Mouse (Mus musculus): ENCODE results near the gene Nlrp3. TPM values are rescaled to one million over a fixed set of nuclear protein-coding genes. Genes with fewer than 3 reads are reported as not detected.
A peak's percentile ranks its signal among the peaks of the same experiment; 100 is the strongest.

Gene Nlrp3
- polyA plus RNA-seq, 1 experiment from 2014 or later: 0.22 TPM

DNA sequence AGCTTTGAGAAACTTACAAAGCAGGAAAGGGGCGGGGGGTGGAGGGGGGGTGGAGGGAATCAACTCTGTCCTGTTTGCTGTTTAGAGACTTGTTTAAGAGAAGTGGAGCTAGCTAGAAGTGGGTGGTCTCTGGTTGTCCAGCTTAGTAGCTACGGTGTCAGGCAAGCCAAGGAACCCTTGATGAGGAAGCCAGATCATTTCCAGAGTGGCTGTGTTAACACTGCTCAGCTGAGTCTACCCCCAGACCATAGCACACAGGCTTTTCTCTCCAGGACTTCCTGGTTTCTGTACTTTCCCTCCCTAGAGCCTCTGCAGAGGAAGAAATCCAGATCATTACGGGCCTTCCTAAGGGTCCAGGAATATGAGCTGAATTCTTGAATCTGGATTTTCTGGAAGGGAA is 26.6 kb upstream of the Nlrp3 start:
- 38% methylated on average over 3 of the region's 3 CpGs for WGBS
- no peak for ATAC-seq (ENCODE audit: insufficient number of reproducible peaks, insufficient read depth, low FRiP score, low TSS enrichment, low read depth)
- Histone ChIP-seq H3K4me3 (no peak overlapping the region), H3K9ac (no peak overlapping the region), H3K36me3 (peaks cover 20% of the 10 kb centered on the region; the same call in 1 of the 2 replicates), H3K4me2 (no peak overlapping the region), H3K27ac (no peak overlapping the region), H3K9me3 (no peaks in the 10 kb centered on the region), H3K27me3 (no peaks in the 10 kb centered on the region), H3K4me1 (no peaks in the 10 kb centered on the region)

- ATAC-seq (ENCODE audit: insufficient number of reproducible peaks, insufficient read depth, low FRiP score, low TSS enrichment, low read depth): no peak
- H3K27me3 ChIP-seq: no peaks in the 10 kb centered on the region
- 87% methylated on average over 1 of the region's 1 CpGs for WGBS
These were observed 23.9 kb upstream of the Nlrp3 start for GRCm38 (mm10) chr11:59517441-59517840.

DNA sequence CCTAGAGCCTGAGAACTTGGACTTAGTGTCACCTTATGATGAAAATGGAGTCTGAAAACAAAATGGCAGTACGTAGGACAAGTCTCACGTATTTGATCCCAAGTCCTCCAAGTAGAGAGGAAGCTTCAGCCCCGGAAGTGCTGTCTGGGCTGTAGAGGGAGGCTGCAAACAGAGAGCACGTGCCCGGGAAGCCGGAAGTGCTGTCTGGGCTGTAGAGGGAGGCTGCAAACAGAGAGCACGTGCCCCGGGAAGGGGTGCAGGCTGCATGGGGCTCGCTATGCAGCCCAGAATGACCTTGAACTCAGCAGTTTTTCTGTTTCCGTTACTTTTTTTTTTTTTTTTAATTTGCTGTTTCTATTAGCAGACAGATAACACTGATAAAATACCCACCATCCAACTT is 23.1 kb upstream of the Nlrp3 start:
- Histone ChIP-seq H3K27me3 (no peaks in the 10 kb centered on the region), H3K4me1 (no peaks in the 10 kb centered on the region), H3K36me3 (no peaks in the 10 kb centered on the region), H3K27ac (no peak overlapping the region), H3K4me3 (no peak overlapping the region), H3K9me3 (no peaks in the 10 kb centered on the region), H3K9ac (no peak overlapping the region), H3K4me2 (no peak overlapping the region)
- no peak for ATAC-seq (ENCODE audit: insufficient number of reproducible peaks, insufficient read depth, low FRiP score, low TSS enrichment, low read depth)
- WGBS: 64% methylated on average over 10 of the region's 10 CpGs

More at GRCm38 (mm10) chr11:59517441-59517840, 23.9 kb upstream of the Nlrp3 start:
- Histone ChIP-seq H3K4me2 (no peak overlapping the region), H3K36me3 (no peaks in the 10 kb centered on the region), H3K9ac (no peak overlapping the region), H3K27ac (no peak overlapping the region), H3K4me3 (no peak overlapping the region), H3K9me3 (no peaks in the 10 kb centered on the region), H3K4me1 (no peaks in the 10 kb centered on the region)

GRCm38 (mm10) chr11:59519741-59520495 is 21.4 kb upstream of the Nlrp3 start:
- WGBS: 56% methylated on average over 6 of the region's 6 CpGs
- no peak for ATAC-seq (ENCODE audit: insufficient number of reproducible peaks, insufficient read depth, low FRiP score, low TSS enrichment, low read depth)
- Histone ChIP-seq H3K9me3 (peaks cover 4% of the 10 kb centered on the region; the same call in 1 of the 2 replicates), H3K4me2 (no peak overlapping the region), H3K27me3 (no peaks in the 10 kb centered on the region), H3K9ac (no peak overlapping the region), H3K4me1 (no peaks in the 10 kb centered on the region), H3K4me3 (no peak overlapping the region), H3K27ac (no peak overlapping the region), H3K36me3 (no peaks in the 10 kb centered on the region)

DNA sequence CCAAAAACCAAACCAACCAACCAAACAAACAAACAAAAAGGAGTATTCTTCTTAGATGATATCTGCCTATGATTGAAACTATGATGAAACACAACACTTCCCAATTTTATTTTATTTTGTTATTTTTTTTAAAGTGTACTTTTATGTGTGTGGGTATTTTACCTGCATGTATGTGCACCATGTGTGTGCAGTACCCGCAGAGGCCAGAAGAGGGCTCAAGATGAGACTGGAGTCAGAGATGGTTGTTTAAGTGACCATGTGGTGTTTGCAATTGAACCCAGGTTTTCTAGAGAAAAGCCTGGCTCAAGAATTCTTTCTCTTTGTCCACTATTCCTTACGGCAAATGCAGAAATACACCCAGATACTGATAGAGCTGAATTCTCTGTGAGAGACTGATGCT is 17.2 kb upstream of the Nlrp3 start:
- no peak for ATAC-seq (ENCODE audit: insufficient number of reproducible peaks, insufficient read depth, low FRiP score, low TSS enrichment, low read depth)
- Histone ChIP-seq H3K27me3 (no peaks in the 10 kb centered on the region), H3K9ac (no peak overlapping the region), H3K27ac (no peak overlapping the region), H3K4me3 (no peak overlapping the region), H3K9me3 (peaks cover 4% of the 10 kb centered on the region; the same call in 1 of the 2 replicates), H3K4me1 (no peaks in the 10 kb centered on the region), H3K36me3 (no peaks in the 10 kb centered on the region), H3K4me2 (no peak overlapping the region)
- WGBS: 96% methylated on average over 2 of the region's 2 CpGs

- no peak overlapping the region for H3K27ac ChIP-seq
- H3K9ac ChIP-seq: no peak overlapping the region
- no peak overlapping the region for H3K4me2 ChIP-seq
- WGBS: 10% methylated on average over 10 of the region's 10 CpGs
- no peak overlapping the region for H3K4me3 ChIP-seq
- H3K9me3 ChIP-seq: peaks cover 4% of the 10 kb centered on the region; the same call in 1 of the 2 replicates
- H3K27me3 ChIP-seq: no peaks in the 10 kb centered on the region
- no peaks in the 10 kb centered on the region for H3K4me1 ChIP-seq
- no peak for ATAC-seq (ENCODE audit: insufficient number of reproducible peaks, insufficient read depth, low FRiP score, low TSS enrichment, low read depth)
- H3K36me3 ChIP-seq: no peaks in the 10 kb centered on the region
These were observed 16.1 kb upstream of the Nlrp3 start for GRCm38 (mm10) chr11:59525237-59525636.

DNA sequence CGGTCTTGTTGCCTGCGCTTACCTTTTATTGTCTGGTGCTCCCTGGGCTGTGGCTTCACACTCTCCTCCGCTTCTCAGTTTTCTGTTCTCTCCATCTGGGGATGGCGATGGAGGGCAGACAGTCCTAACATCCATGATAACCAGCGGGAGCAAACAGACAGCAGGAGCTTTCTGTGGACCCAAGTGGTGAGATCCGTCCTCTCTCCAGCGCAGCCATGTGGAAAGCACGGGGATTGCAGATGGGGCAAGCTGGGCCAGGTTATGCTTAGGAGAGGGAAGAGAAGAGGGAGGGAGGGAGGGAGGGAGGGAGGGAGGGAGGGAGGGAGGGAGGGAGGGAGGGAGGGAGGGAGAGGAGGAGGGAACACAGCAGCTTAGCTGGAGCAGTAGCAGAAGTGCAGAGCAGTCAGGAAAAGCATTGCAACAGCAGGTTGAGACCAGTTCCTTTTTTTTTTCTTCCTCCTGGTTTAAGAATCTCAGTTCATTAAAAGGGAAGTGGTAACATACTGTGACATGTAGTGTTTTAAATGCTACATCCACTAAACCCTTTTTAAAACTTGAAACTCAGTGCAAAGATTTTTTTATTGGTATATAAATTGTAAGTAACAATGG is 14.8 kb upstream of the Nlrp3 start, which contains the start of gene Zkscan17:
Gene Zkscan17, minus strand, starts transcription at position 280 of the 609 bp plus-strand sequence.
- H3K4me3 ChIP-seq: no peak within 1 kb of the TSS
- no peak within 1 kb of the TSS for H3K9ac ChIP-seq
- no peak within 1 kb of the TSS for H3K4me2 ChIP-seq
- H3K4me1 ChIP-seq: peaks cover 6% of the 10 kb centered on the region; the same call in 1 of the 2 replicates
- peaks cover 4% of the 10 kb centered on the region; the same call in 1 of the 2 replicates for H3K9me3 ChIP-seq
- WGBS: 52% methylated on average over 8 of the region's 8 CpGs
- H3K27ac ChIP-seq: no peak within 1 kb of the TSS
- no peaks in the 10 kb centered on the region for H3K36me3 ChIP-seq
- ATAC-seq (ENCODE audit: insufficient number of reproducible peaks, insufficient read depth, low FRiP score, low TSS enrichment, low read depth): no peak
- no peaks in the 10 kb centered on the region for H3K27me3 ChIP-seq

GRCm38 (mm10) chr11:59530221-59530620 is 11.1 kb upstream of the Nlrp3 start:
- H3K4me3 ChIP-seq: no peak overlapping the region
- 76% methylated on average over 5 of the region's 5 CpGs for WGBS

GRCm38 (mm10) chr11:59530870-59531535 is 10.4 kb upstream of the Nlrp3 start:
- Histone ChIP-seq H3K27me3 (no peaks in the 10 kb centered on the region), H3K27ac (no peak overlapping the region), H3K4me1 (peaks cover 6% of the 10 kb centered on the region; the same call in 1 of the 2 replicates), H3K4me3 (no peak overlapping the region), H3K4me2 (no peak overlapping the region), H3K36me3 (no peaks in the 10 kb centered on the region), H3K9ac (no peak overlapping the region), H3K9me3 (no peaks in the 10 kb centered on the region)
- WGBS: 73% methylated on average over 6 of the region's 6 CpGs
- no peak for ATAC-seq (ENCODE audit: insufficient number of reproducible peaks, insufficient read depth, low FRiP score, low TSS enrichment, low read depth)

More at GRCm38 (mm10) chr11:59530221-59530620, 11.1 kb upstream of the Nlrp3 start:
- H3K9me3 ChIP-seq: no peaks in the 10 kb centered on the region
- no peaks in the 10 kb centered on the region for H3K36me3 ChIP-seq
- no peak for ATAC-seq (ENCODE audit: insufficient number of reproducible peaks, insufficient read depth, low FRiP score, low TSS enrichment, low read depth)
- peaks cover 6% of the 10 kb centered on the region; the same call in 1 of the 2 replicates for H3K4me1 ChIP-seq
- H3K27ac ChIP-seq: no peak overlapping the region
- H3K4me2 ChIP-seq: no peak overlapping the region
- no peak overlapping the region for H3K9ac ChIP-seq
- H3K27me3 ChIP-seq: no peaks in the 10 kb centered on the region

DNA sequence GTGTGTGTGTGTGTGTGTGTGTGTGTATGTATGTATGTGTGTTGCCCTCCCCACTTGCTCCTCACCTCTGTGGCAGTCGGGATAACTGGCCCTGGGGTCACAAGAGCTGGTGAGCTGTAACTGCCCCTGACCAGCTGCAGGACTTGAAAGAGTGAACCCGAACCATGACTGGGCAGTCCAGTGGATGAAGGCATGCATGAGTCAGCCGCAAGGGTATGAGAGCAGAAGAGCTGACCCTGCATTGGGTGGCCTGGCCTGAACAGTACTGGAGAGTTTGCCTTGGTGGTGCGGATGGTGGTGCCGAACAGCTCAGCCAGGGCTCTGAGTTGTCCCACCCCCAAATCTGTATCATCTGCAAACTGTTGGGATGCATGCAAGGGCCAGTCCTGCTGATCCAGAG is 9.8 kb upstream of the Nlrp3 start:
- no peak overlapping the region for H3K4me2 ChIP-seq
- H3K9me3 ChIP-seq: no peaks in the 10 kb centered on the region
- 75% methylated on average over 5 of the region's 5 CpGs for WGBS
- H3K4me3 ChIP-seq: no peak overlapping the region
- H3K36me3 ChIP-seq: no peaks in the 10 kb centered on the region
- H3K27ac ChIP-seq: no peak overlapping the region
- no peaks in the 10 kb centered on the region for H3K27me3 ChIP-seq
- no peak overlapping the region for H3K9ac ChIP-seq
- H3K4me1 ChIP-seq: peaks cover 6% of the 10 kb centered on the region; the same call in 1 of the 2 replicates
- no peak for ATAC-seq (ENCODE audit: insufficient number of reproducible peaks, insufficient read depth, low FRiP score, low TSS enrichment, low read depth)

DNA sequence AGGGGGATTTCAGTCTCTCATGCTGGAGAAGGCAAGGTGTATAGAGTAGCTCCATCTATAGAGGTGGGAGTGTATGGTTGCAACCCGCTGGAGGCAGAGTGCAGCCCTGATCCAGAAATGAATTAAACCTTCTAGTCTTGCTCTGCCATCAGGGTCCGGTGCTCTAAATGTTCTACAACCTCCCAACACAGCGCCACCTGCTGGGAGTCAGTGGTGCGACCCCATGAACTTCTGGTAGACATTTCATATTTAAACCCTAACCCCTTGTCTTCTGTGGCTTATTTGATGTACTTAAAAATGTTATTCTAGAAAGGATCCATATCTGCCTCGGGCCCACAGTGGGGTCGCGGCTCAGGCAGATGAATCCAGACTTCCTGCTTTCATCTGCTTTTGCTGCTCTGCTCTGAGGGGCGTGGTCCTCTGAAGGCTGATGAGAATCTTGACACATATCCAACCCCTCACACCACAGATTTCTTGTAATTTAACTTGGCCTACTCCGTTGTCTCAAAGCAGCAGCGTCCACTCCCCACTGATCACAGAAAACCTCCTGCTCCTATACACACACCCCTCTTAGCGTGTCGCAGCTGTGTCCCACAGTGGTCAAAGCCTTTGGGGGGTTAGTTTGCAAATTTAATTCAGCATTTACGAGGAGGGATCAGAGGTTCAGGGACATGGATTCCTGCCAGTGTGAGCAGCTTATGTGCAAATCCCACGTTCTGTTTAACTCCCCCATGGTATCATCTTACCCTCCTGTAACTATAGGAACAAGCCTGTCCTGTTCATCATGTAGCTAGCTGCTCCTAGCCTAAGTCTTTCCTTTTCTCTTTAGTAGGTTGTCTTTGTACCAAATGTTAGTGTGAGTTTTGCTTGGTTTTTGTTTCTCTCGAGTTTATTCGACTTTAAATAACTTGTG is 3.9 kb upstream of the Nlrp3 start:
- Histone ChIP-seq H3K27me3 (no peaks in the 10 kb centered on the region), H3K4me3 (no peak overlapping the region), H3K36me3 (no peaks in the 10 kb centered on the region), H3K4me1 (peaks cover 11% of the 10 kb centered on the region), H3K9me3 (no peaks in the 10 kb centered on the region), H3K9ac (no peak overlapping the region), H3K4me2 (peak overlapping the region; percentile 29; the same call in 1 of the 2 replicates), H3K27ac (peak overlapping the region; percentile 24)
- peak; percentile 32; the same call in 1 of the 2 replicates for ATAC-seq (ENCODE audit: insufficient number of reproducible peaks, insufficient read depth, low FRiP score, low TSS enrichment, low read depth)
- WGBS: 49% methylated on average over 16 of the region's 16 CpGs

Measured in embryonic facial prominence, embryonic 13.5 days (tissue).